Mouse (Mus musculus): ENCODE measurements around the gene Wdr90. TPM values are rescaled to one million over a fixed set of nuclear protein-coding genes. Genes with fewer than 3 reads are reported as not detected.
"Not testable (repeated sequence)": the region's sequence is repeated elsewhere in the genome, so short reads cannot be mapped to it uniquely, and the experiment has no call there.

Wdr90 gene
- total RNA-seq, 2 experiments from 2014 or later, result 3.9 to 6.2 TPM

DNA sequence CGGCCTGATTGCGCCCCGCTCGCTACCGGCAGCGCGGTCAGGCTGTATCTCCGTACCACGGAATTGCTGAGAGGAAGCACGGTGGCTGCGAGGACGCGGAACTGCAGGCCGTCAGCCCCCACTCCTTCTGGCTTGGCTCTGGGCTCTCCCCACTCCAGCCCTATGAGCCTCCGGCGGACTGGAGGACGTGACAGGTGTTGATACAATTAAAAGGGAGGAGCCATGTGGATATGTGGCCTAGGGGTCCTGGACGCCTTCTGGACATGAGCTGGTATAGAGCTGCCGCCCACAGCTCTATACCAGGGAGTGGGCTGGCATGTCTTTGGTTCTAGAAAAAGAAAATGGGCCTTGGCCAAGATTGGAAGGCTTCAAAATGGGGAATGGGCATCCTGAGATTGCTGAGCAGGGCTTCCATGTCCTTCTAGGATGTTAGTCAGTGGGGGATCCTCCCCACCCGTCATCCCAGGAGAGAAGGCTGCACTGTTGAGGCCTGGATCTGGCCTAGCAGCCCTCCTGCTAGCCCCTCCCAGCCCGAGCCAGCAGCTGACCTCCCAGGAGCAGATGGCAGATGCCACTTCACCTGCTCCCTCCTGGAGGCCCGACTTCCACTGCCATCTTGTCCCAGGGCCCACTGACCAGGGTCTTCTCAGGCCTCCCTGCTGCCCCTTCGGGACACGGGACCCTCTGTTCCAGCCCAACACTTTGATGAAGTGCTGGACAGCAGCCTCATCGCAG lies 51.5 kb downstream of the Wdr90 start:
- no peak for DNase-seq
- intact Hi-C loops (cut with DNase I), result loop anchor here (10.0 kb wide), 1 partner anchor 215 kb away; no protein-coding TSS in a partner anchor

DNA sequence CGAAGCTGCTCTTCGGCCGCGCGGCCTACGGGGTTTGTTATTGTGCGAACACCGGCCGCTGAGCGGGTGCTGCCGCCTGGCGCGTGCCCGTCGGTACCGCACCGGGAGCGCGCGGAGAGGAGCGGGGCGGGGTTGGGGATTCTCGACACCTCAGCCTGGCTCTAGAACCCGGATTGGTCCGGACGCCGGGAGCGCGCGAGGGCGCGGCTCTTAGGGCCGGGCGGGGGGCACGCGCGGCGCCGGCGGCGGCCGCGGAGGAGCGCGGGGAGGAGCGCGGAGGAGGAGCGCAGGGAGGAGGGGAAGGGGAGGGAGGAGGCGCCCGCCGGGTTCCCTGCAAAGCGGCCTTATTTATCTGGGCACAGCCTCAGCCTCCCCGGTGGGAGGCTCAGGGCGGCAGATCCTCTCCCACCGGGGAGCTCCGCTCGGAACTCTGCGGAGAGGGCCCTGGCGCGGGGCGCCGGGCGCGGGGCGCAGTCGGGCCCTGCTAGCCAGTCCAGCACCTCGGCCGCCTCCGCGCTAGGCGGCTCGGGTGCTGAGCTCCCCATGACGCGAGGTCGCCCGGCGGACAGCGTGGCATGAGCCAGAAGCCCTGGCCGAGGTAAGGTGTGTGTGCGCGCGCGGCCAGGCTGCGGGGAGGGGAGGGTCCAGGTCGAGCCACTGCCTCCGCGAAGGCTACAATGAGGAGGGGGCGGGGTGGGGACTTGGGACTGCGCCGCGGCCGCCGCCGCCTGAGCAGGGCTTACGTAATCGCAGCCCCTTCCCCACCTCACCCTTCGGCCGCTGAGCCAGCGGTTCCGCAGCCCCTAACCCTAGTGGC lies 52.3 kb downstream of the Wdr90 start, which contains the start of gene Fbxl16:
TSS of gene Fbxl16 (plus strand) at position 297 of the 817 bp plus-strand sequence.
- intact Hi-C loops (cut with DNase I), result loop anchor here (10.0 kb wide), 1 partner anchor 214 kb away; no protein-coding TSS in a partner anchor
- peak; percentile 63 to 64 for DNase-seq

DNA sequence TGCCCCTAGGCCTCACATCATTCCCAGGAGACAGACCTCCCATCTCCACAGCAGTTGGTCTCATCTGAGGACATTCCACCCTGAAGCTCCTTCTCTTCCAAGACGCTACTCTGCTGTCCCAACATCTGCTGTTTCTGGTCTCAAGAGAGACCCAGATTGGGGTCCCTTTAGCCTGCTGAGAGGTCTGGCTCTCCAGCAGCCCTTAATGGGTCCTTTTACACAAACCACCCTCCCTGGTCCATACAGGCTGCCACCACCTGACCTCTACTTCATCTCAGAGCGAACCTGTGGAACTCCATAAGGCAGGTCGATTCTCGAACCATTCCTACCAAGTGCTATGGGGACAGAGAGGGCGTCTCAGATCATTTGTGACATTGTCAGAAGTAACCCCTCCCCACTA lies 53.3 kb downstream of the Wdr90 start:
- DNase-seq, result no peak
- intact Hi-C loops (cut with DNase I), result loop anchor here (10.0 kb wide), 1 partner anchor 213 kb away; no protein-coding TSS in a partner anchor

DNA sequence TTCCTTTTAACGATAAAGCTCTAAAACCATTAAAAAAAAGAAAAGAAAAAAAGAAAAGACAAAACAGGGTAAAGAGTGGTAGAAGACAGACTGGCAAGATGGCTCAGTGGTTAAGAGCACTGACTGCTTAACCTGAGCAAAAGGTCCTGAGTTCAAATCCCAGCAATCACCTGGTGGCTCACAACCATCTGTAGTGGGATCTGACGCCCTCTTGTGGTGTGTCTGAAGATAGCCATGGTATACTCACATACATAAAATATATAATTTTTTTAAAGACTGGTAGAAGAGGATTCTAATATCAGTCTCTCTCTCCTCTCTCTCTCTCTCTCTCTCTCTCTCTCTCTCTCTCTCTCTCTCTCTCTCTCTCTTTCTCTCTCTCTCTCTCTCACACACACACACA lies 53.8 kb downstream of the Wdr90 start:
- intact Hi-C loops (cut with DNase I), result loop anchor here (10.0 kb wide), 1 partner anchor 213 kb away; no protein-coding TSS in a partner anchor
- not testable (repeated sequence) for DNase-seq

DNA sequence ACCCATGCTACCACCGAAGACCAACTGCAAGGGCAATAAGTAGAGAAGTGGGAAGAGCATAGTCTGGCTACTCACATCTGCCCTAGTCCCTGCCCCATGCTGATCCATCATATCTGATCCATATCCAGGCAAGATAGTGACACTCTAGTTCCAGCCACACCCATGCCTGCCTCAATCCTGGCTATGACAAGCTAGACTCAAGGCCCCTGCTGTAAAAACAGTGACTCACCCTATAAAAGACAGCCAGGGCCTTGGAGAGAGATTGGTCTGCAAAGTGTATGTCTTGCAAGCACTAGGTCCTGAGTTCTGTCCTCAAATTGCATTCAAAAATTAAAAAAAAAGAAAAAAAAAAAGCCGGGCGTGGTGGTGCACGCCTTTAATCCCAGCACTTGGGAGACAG lies 54.8 kb downstream of the Wdr90 start:
- no peak for DNase-seq
- intact Hi-C loops (cut with DNase I), result loop anchor here (10.0 kb wide), 1 partner anchor 212 kb away; no protein-coding TSS in a partner anchor

DNA sequence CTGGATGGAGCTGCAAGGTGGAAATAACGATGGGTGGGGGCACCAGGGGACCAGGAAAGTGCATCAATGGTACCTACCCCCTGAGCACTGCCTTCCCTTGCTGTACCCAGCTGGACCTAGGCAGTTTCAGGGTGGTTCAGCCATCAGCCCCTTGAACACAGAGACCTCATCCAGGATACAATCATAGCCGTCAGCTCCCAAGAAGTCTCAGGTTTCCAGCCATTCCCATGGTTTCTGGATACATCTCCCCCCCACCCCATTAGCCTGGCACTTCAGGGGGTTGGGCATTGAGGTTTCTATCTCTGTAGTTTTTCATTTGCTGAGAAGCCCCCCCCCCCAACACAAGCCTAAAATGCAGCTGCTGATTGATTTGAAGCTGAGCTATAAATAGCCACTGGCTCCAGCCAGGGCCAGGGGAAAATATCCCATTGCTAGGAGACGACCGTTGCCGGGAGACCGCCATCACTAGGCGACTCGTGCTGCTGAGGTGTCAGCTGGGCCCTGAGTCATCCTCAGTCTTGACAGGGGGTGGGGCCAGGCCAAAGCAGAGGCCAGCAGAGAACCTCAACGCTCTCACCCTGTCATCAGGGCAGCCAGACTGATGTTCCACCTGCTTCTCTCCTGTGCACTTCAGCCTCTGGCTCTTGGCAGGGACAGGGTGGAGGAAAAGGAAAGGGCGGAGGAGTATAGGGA lies 58.3 kb downstream of the Wdr90 start:
- intact Hi-C loops (cut with DNase I), result loop anchor here (10.0 kb wide), 1 partner anchor 208 kb away; no protein-coding TSS in a partner anchor
- peak; percentile 85 to 86 for DNase-seq

DNA sequence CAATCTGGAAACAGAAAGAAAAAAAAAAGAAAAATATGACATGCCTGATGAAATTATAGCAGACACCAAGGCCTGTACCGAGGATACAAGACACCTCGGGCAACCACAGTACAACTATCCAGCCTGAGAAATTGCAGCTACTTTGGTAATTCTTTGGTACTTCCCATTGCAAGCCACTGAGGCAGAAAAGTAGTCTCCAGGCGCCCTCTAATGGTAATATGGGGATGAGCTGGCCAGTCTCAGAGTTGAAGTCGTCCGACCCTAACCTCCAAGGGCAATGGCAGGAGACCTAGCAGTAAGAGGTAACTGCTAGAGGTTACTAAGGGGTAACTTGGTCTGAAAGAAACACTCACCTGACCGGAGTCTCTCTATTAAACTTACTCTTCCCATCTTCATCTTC lies 60.3 kb downstream of the Wdr90 start:
- peak; percentile 77 to 83 for DNase-seq
- intact Hi-C loops (cut with DNase I), result loop anchor here (1.0 to 10.0 kb wide), 3 partner anchors 28 to 206 kb away; partner anchors contain the start of gene Narfl

DNA sequence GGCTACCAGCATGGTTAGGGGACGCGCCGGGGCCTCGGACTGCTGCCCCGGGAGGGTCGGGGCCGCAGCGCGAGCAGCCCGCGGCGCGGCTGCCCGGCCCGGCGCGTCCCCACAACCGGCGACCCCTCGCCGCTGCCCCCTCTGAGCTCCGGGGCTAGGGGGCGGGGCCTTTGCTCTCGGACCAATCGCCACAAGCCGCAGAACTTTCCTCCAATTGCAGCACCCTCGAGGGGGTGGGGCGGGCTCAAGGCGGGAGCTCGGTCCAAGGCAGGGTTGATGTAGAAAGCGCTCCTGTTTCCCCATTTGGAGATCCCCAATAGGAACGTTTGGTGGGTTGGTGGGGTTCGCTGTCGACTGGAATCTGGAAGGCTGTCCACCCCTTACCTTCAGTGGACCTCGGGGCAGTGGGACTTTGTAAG lies 64.3 kb downstream of the Wdr90 start, which contains the start of gene Metrn:
TSS of gene Metrn (minus strand) at position 186 of the 419 bp plus-strand sequence.
- intact Hi-C loops (cut with DNase I), result no loop called here
- DNase-seq, result peak; percentile 92 to 93

DNA sequence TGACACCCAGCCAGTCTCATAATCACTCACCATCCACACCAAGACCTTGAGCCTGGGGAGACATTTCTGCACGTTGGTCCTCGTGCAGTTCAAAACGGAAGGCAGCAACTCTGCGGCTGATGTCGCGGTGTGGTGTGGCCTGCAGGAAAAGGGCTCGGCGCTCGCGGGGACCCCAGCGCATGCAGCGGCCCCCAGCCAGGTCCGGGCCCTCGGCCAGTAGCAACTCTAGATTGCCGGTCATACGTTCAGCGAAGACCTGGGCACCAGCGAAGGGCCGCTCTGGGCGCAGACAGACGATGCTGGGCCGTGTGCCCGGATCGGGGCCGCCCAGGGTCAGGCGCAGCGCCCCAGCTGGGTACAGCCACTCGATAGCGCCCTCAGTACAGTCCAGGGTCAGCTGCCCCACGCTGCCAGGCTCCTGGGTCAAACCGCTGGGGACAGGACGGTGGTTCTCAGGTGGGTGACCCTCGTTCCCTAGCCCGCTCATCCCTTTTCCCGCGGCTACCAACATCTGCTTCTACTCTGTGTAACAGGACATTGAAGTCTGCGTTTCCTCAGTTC lies 65.0 kb downstream of the Wdr90 start:
- peak; percentile 69 to 77 for DNase-seq
- intact Hi-C loops (cut with DNase I), result no loop called here

DNA sequence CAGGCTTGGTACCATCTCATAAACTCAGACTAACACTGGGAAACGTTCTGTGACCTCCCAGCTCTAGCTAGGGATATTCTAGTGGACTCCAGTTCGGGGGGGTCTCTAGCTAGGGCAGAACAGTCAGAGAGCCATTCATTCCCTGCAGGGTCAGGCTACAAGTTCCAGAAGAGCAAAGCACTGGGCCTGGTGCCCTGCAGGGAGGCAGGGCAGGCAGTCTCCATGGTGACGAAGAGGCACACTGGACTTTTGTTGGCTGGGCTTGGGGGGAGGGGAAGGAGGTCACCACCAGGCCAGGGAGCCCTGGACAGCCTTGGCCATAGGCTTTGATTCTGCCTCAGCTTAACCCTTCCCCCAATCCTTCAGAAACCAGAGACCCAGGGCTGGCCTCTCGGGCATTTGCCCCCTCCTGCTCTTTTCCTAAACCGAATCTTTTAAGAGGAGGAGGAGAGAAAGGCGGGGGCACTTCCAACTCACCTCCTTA lies 65.7 kb downstream of the Wdr90 start, which contains the start of gene AC134908.4:
TSS of gene AC134908.4 (minus strand) at position 51 of the 484 bp plus-strand sequence.
- intact Hi-C loops (cut with DNase I), result no loop called here
- peak in 1 of 2 experiments; percentile 34 for DNase-seq

DNA sequence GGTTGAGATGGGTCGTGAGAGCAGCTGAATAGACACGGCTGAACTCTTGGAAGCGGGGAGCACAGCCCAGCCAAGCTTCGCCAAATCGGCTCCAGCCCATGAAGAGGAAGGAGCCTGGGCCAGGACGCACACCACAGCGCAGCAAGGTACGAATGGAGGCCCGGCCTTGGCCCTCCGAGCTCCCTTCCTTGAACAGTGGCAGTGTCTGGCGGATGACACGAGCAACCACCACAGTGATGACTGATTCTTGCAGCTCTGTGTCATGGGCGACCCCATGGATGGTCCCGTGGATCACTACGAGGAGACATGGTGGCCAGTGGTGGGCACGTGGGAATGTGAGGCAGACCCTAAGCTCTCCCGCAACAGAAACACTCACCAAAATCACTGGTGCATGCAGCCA lies 66.3 kb downstream of the Wdr90 start:
- intact Hi-C loops (cut with DNase I), result no loop called here
- no peak for DNase-seq

Small RNAs within 50 kb of the gene (microRNA-seq; reads per million reads assigned to microRNA genes)
- gene Mir3082, result 1.2 to 1.7 reads per million in 2 experiments

Other genes starting within 250 kb of the Wdr90 start
- 1 to 10 TPM in 1 of 2 experiments, under 1 TPM in 1; 0.38 to 1.9 TPM for gene Gng13, start 144.3 kb downstream of the Wdr90 start, total RNA-seq (2021)
- 1 to 10 TPM; 4.2 to 5.1 TPM for gene Chtf18, start 134.1 kb downstream of the Wdr90 start, total RNA-seq (2021)
- 1 to 10 TPM; 4.6 to 5.7 TPM for gene Rpusd1, start 133.8 kb downstream of the Wdr90 start, total RNA-seq (2021)
- gene Mslnl, start 125.5 kb downstream of the Wdr90 start, total RNA-seq (2021), result not detected
- gene Msln, start 107.1 kb downstream of the Wdr90 start, total RNA-seq (2021), result 10 to 100 TPM; 38.5 to 40.6 TPM
- gene Narfl, start 87.7 kb downstream of the Wdr90 start, total RNA-seq (2021), result 10 to 100 TPM; 43.2 to 49.3 TPM
- 10 to 100 TPM; 23.8 to 25.7 TPM for gene Haghl, start 75.8 kb downstream of the Wdr90 start, total RNA-seq (2021)
- gene Ccdc78, start 74.9 kb downstream of the Wdr90 start, total RNA-seq (2021), result under 1 TPM in 1 of 2 experiments, not detected in 1; 0.14 TPM
- gene Fam173a, start 68.6 kb downstream of the Wdr90 start, total RNA-seq (2021), result 10 to 100 TPM; 37.8 to 38.9 TPM
- gene AC134908.4, start 65.8 kb downstream of the Wdr90 start, total RNA-seq (2021), result not detected
- gene Metrn, start 64.4 kb downstream of the Wdr90 start, total RNA-seq (2021), result 10 to 100 TPM; 59.7 to 60.9 TPM
- gene Fbxl16, start 52.4 kb downstream of the Wdr90 start, total RNA-seq (2021), result 1 to 10 TPM in 1 of 2 experiments, under 1 TPM in 1; 0.67 to 1.2 TPM
- gene Wdr24, start 37.9 kb downstream of the Wdr90 start, total RNA-seq (2021), result 10 to 100 TPM; 10.1 to 12.2 TPM
- 10 to 100 TPM; 33.7 to 34.5 TPM for gene Jmjd8, start 32.6 kb downstream of the Wdr90 start, total RNA-seq (2021)
- 100 to 1,000 TPM; 123 to 132 TPM for gene Stub1, start 28.1 kb downstream of the Wdr90 start, total RNA-seq (2021)
- gene Rhbdl1, start 24.2 kb downstream of the Wdr90 start, total RNA-seq (2021), result 1 to 10 TPM; 2.2 to 2.6 TPM
- 1 to 10 TPM; 4.2 to 4.7 TPM for gene Gm20683, start 19.7 kb downstream of the Wdr90 start, total RNA-seq (2021)
- gene Rhot2, start 16.6 kb downstream of the Wdr90 start, total RNA-seq (2021), result 10 to 100 TPM; 80.4 to 86.5 TPM
- 100 to 1,000 TPM; 191 to 218 TPM for gene Mcrip2, start 7.3 kb upstream of the Wdr90 start, total RNA-seq (2021)
- 10 to 100 TPM; 15.4 to 15.7 TPM for gene Mettl26, start 13.6 kb upstream of the Wdr90 start, total RNA-seq (2021)
- under 1 TPM; 0.62 to 0.96 TPM for gene Wfikkn1, start 19.4 kb upstream of the Wdr90 start, total RNA-seq (2021)
- 10 to 100 TPM; 13.4 to 18.8 TPM for gene Rab40c, start 58.2 kb upstream of the Wdr90 start, total RNA-seq (2021)
- gene Pigq, start 83.4 kb upstream of the Wdr90 start, total RNA-seq (2021), result 10 to 100 TPM; 76.6 to 78.5 TPM
- not detected for gene Nhlrc4, start 83.5 kb upstream of the Wdr90 start, total RNA-seq (2021)
- gene A930017K11Rik, start 91.1 kb upstream of the Wdr90 start, total RNA-seq (2021), result not detected
- 10 to 100 TPM; 12.6 to 13.5 TPM for gene Capn15, start 124.3 kb upstream of the Wdr90 start, total RNA-seq (2021)
- gene Rab11fip3, start 208.1 kb upstream of the Wdr90 start, total RNA-seq (2021), result 10 to 100 TPM; 23.4 to 24.1 TPM
- 10 to 100 TPM; 14.4 to 16.7 TPM for gene Decr2, start 228.8 kb upstream of the Wdr90 start, total RNA-seq (2021)
- gene Nme4, start 234.1 kb upstream of the Wdr90 start, total RNA-seq (2021), result 1 to 10 TPM; 3.6 to 5.2 TPM